Mouse (Mus musculus) liver, postnatal 0 days (tissue): ENCODE data around the gene Hephl1. TPM values are rescaled to one million over a fixed set of nuclear protein-coding genes. Genes with fewer than 3 reads are reported as not detected.
A peak's percentile ranks its signal among the peaks of the same experiment; 100 is the strongest.
"Not testable (repeated sequence)": the region's sequence is repeated elsewhere in the genome, so short reads cannot be mapped to it uniquely, and the experiment has no call there.

Experiments used
- ATAC-seq: fragments of 200-750 bp; cut with Nextera tagmentation; 2 replicates; pipeline ENCODE4 v1.8.0; 2017; ENCODE audit warnings: mild to moderate bottlenecking, moderate library complexity
- DNase-seq: peaks from one replicate; pipeline ENCODE4 v3.0.0-alpha.2; 2016
- H3K27ac ChIP-seq: fragments of 300-500 bp; sonication (generic); 2 replicates; pipeline ENCODE4 v1.5.1; 2014; ENCODE audit warnings: antibody characterized with exemption, moderate library complexity, mild to moderate bottlenecking, low read depth
- H3K27me3 ChIP-seq: fragments of 300-500 bp; sonication (generic); 2 replicates; pipeline ENCODE4 v1.6.1; 2014; ENCODE audit warnings: low read length, control low read depth, mixed read lengths; ENCODE audit not compliant: insufficient read depth
- H3K36me3 ChIP-seq: fragments of 300-500 bp; sonication (generic); replicated peaks from 2 replicates; pipeline ENCODE4 v1.6.1; 2014; ENCODE audit warnings: mild to moderate bottlenecking, control low read depth, low read length, moderate library complexity, mixed read lengths; ENCODE audit not compliant: insufficient read depth
- H3K4me1 ChIP-seq: fragments of 300-500 bp; sonication (generic); 2 replicates; pipeline ENCODE4 v1.6.1; 2014; ENCODE audit warnings: antibody characterized with exemption, mild to moderate bottlenecking, control low read depth; ENCODE audit not compliant: insufficient read depth
- H3K4me2 ChIP-seq: fragments of 300-500 bp; sonication (generic); 2 replicates; pipeline ENCODE4 v1.6.1; 2014; ENCODE audit warnings: low read depth, mild to moderate bottlenecking, low read length, moderate library complexity, mixed read lengths
- H3K4me3 ChIP-seq: fragments of 300-500 bp; sonication (generic); 2 replicates; pipeline ENCODE4 v1.5.1; 2014; ENCODE audit warnings: low read depth, low read length
- H3K9ac ChIP-seq: fragments of 300-500 bp; sonication (generic); replicated peaks from 2 replicates; pipeline ENCODE4 v1.6.1; 2014; ENCODE audit warnings: mild to moderate bottlenecking, moderate library complexity
- H3K9me3 ChIP-seq: fragments of 300-500 bp; sonication (generic); 2 replicates; pipeline ENCODE4 v1.6.1; 2016; ENCODE audit warnings: mild to moderate bottlenecking, control low read depth, low read length, mixed read lengths
- CTCF ChIP-seq: sonication (generic); IDR thresholded peaks from 2 replicates; pipeline ENCODE4 v1.5.1; 2016; ENCODE audit warnings: antibody characterized with exemption, low read depth
- EP300 ChIP-seq: IDR thresholded peaks from 2 replicates; pipeline ENCODE4 v1.6.1; 2016; ENCODE audit warnings: antibody characterized with exemption, low read depth, mild to moderate bottlenecking
- WGBS: fragments of 180-500 bp; shearing (Covaris S2); extraction: QIAGEN DNeasy Blood & Tissue Kit; methylation state at CpG from one replicate; pipeline ENCODE4 v1.1.7; 2014; ENCODE audit not compliant: insufficient replicate concordance; 5-methylcytosine and 5-hydroxymethylcytosine counted together
- polyA plus RNA-seq: library from polyadenylated mRNA; unstranded; fragments of >200 nt; fragmentation: Nextera tagmentation; extraction: Ambion mirVana; gene quantifications from 2 replicates; pipeline ENCODE4 v1.2.1, GENCODE M21; 2015

Hephl1 gene
- polyA plus RNA-seq, 1 experiment from 2014 or later, result not detected

GRCm38 (mm10) chr9:15101531-15102161 is 10.3 kb downstream of the Hephl1 start:
- peak; percentile 59 for ATAC-seq
- H3K4me1 ChIP-seq, result no peaks in the 10 kb centered on the region

DNA sequence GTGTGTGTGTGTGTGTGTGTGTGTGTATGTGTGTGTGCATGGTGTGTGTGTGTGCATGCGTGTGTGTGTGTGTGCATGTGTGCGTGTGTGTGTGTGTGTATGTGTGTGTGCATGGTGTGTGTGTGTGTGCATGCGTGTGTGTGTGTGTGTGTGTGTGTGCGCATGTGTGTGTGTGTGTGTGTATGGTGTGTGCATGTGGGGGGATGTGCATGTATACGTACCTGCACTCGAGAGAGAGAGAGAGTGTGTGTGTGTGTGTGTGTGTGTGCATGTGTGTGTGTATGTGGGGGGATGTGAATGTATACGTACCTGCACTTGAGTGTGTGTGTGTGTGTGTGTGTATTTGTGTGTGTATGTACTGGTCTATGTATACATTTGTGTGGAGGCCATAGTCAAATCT is 13.5 kb downstream of the Hephl1 start:
- not testable (repeated sequence) for H3K9ac ChIP-seq, H3K4me3 ChIP-seq, H3K27me3 ChIP-seq, H3K4me2 ChIP-seq, H3K27ac ChIP-seq, H3K9me3 ChIP-seq, DNase-seq, H3K36me3 ChIP-seq, H3K4me1 ChIP-seq, ATAC-seq
- 80% methylated on average over 6 of the region's 7 CpGs for WGBS

More at GRCm38 (mm10) chr9:15101531-15102161, 10.3 kb downstream of the Hephl1 start:
- WGBS, result 55% methylated on average over 7 of the region's 7 CpGs
- H3K9ac ChIP-seq, result no peak overlapping the region
- no peak overlapping the region for H3K27ac ChIP-seq
- no peak overlapping the region for H3K4me2 ChIP-seq
- no peak for TF ChIP-seq CTCF
- TF ChIP-seq EP300, result no peak
- no peak for DNase-seq
- H3K4me3 ChIP-seq, result no peak overlapping the region
- no peaks in the 10 kb centered on the region for H3K9me3 ChIP-seq
- no peaks in the 10 kb centered on the region for H3K36me3 ChIP-seq
- H3K27me3 ChIP-seq, result no peaks in the 10 kb centered on the region

GRCm38 (mm10) chr9:15097172-15097571 is 14.7 kb downstream of the Hephl1 start:
- Histone ChIP-seq H3K9ac (no peak overlapping the region), H3K9me3 (no peaks in the 10 kb centered on the region), H3K4me3 (no peak overlapping the region), H3K36me3 (no peaks in the 10 kb centered on the region), H3K27ac (no peak overlapping the region), H3K27me3 (no peaks in the 10 kb centered on the region), H3K4me1 (no peaks in the 10 kb centered on the region), H3K4me2 (no peak overlapping the region)
- ATAC-seq, result no peak
- DNase-seq, result no peak
- TF ChIP-seq EP300, result no peak
- TF ChIP-seq CTCF, result no peak
- 44% methylated on average over 2 of the region's 2 CpGs for WGBS

DNA sequence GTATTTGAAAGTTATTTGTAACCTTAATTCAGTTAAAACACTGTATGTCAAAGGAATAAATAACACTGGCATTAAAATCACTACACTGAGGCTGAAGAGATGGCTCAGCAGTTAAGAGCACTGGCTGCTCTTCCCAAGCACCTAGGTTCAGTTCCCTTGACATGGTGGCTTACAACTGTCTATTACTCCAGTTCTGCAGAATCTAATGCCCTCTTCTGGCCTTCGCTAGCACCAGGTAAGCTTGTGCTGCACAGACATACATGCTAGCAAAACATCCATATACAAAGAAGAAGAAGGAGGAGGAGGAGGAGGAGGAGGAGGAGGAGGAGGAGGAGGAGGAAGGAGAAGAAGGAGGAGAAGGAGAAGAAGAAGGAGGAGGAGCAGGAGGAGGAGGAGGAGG is 15.7 kb downstream of the Hephl1 start:
- no peak for ATAC-seq
- Histone ChIP-seq H3K4me3 (no peak overlapping the region), H3K27ac (no peak overlapping the region), H3K9me3 (no peaks in the 10 kb centered on the region), H3K4me1 (no peaks in the 10 kb centered on the region), H3K27me3 (no peaks in the 10 kb centered on the region), H3K4me2 (no peak overlapping the region), H3K36me3 (no peaks in the 10 kb centered on the region), H3K9ac (no peak overlapping the region)
- TF ChIP-seq EP300 (no peak), CTCF (no peak)
- DNase-seq, result no peak
- 53% methylated on average over 1 of the region's 1 CpGs for WGBS

- TF ChIP-seq CTCF (no peak), EP300 (no peak)
- WGBS, result 52% methylated on average over 3 of the region's 3 CpGs
Observed at GRCm38 (mm10) chr9:15095206-15095605, 16.7 kb downstream of the Hephl1 start.

DNA sequence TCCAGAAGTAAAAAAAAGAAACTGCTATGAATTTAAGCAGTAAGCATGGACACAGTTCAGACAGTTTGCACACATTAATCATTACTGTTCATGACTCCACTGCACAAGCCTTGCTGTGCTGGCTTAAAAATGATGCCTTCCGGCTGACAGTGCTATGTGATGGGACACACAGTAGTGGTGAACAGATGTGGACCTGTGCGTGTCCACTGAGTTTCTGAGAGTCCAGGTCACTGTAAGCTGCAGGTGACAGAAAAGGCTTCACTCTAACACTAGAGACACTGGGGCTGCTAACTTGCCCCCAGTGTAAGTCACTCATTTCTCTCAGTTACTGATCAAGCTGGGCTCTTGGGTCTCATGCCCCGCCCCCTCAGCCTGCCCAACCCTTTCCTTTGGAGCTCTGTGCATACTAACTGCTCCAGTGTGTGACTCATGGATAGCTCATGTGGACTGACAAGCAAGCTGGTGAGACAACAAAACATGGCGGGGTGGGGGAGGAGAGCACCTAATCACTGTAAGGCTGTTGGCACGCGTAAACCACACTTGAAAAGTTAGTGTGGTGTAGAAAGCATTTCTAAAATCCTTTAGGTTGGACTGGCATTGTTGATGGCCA is 43.1 kb downstream of the Hephl1 start:
- Histone ChIP-seq H3K4me3 (no peak overlapping the region), H3K27me3 (no peaks in the 10 kb centered on the region), H3K36me3 (no peaks in the 10 kb centered on the region), H3K9ac (no peak overlapping the region), H3K27ac (no peak overlapping the region), H3K9me3 (no peaks in the 10 kb centered on the region), H3K4me2 (no peak overlapping the region), H3K4me1 (no peaks in the 10 kb centered on the region)
- WGBS, result 68% methylated on average over 6 of the region's 6 CpGs
- no peak for TF ChIP-seq EP300
- no peak for TF ChIP-seq CTCF
- peak; percentile 54; the same call in 1 of the 2 replicates for ATAC-seq
- no peak for DNase-seq

More at GRCm38 (mm10) chr9:15095206-15095605, 16.7 kb downstream of the Hephl1 start:
- H3K9me3 ChIP-seq, result no peaks in the 10 kb centered on the region
- H3K9ac ChIP-seq, result no peak overlapping the region
- H3K4me2 ChIP-seq, result no peak overlapping the region
- ATAC-seq, result no peak
- no peak for DNase-seq
- H3K4me1 ChIP-seq, result no peaks in the 10 kb centered on the region
- no peaks in the 10 kb centered on the region for H3K36me3 ChIP-seq
- no peaks in the 10 kb centered on the region for H3K27me3 ChIP-seq
- no peak overlapping the region for H3K27ac ChIP-seq
- no peak overlapping the region for H3K4me3 ChIP-seq
